Mouse (Mus musculus): ENCODE data around the gene Fto. TPM values are rescaled to one million over a fixed set of nuclear protein-coding genes. Genes with fewer than 3 reads are reported as not detected.

Fto gene
- total RNA-seq, 2 experiments from 2014 or later, result 149 to 152 TPM

GRCm38 (mm10) chr8:91640471-91640870 is 327.1 kb downstream of the Fto start:
- no peak for DNase-seq (ENCODE audit: low spot score in 2 of 2)

GRCm38 (mm10) chr8:91645484-91645883 is 332.2 kb downstream of the Fto start:
- DNase-seq (ENCODE audit: low spot score in 2 of 2), result no peak

- no peak for DNase-seq (ENCODE audit: low spot score in 2 of 2)
Observed at GRCm38 (mm10) chr8:91647959-91648358, 334.6 kb downstream of the Fto start.

GRCm38 (mm10) chr8:91648776-91649175 is 335.5 kb downstream of the Fto start:
- DNase-seq (ENCODE audit: low spot score in 2 of 2), result no peak

- no peak for DNase-seq (ENCODE audit: low spot score in 2 of 2)
Observed at GRCm38 (mm10) chr8:91653561-91653960, 340.2 kb downstream of the Fto start.

- no peak for DNase-seq (ENCODE audit: low spot score in 2 of 2)
Observed at GRCm38 (mm10) chr8:91657381-91657780, 344.1 kb downstream of the Fto start.

- no peak for DNase-seq (ENCODE audit: low spot score in 2 of 2)
Observed at GRCm38 (mm10) chr8:91660879-91661278, 347.6 kb downstream of the Fto start.

- no peak for DNase-seq (ENCODE audit: low spot score in 2 of 2)
Observed at GRCm38 (mm10) chr8:91669461-91670071, 356.2 kb downstream of the Fto start.

GRCm38 (mm10) chr8:91676928-91677327 is 363.6 kb downstream of the Fto start:
- peak; percentile 76 to 88 for DNase-seq (ENCODE audit: low spot score in 2 of 2)

GRCm38 (mm10) chr8:91679451-91679850 is 366.1 kb downstream of the Fto start:
- DNase-seq (ENCODE audit: low spot score in 2 of 2), result no peak

GRCm38 (mm10) chr8:91680125-91680524 is 366.8 kb downstream of the Fto start:
- no peak for DNase-seq (ENCODE audit: low spot score in 2 of 2)

- DNase-seq (ENCODE audit: low spot score in 2 of 2), result no peak
Observed at GRCm38 (mm10) chr8:91684596-91685317, 371.4 kb downstream of the Fto start.

GRCm38 (mm10) chr8:91685408-91685807 is 372.1 kb downstream of the Fto start:
- DNase-seq (ENCODE audit: low spot score in 2 of 2), result no peak

- no peak for DNase-seq (ENCODE audit: low spot score in 2 of 2)
Observed at GRCm38 (mm10) chr8:91692056-91692721, 378.9 kb downstream of the Fto start.

- no peak for DNase-seq (ENCODE audit: low spot score in 2 of 2)
Observed at GRCm38 (mm10) chr8:91706533-91706932, 393.2 kb downstream of the Fto start.

- no peak for DNase-seq (ENCODE audit: low spot score in 2 of 2)
Observed at GRCm38 (mm10) chr8:91708661-91709060, 395.3 kb downstream of the Fto start.

GRCm38 (mm10) chr8:91709768-91710167 is 396.4 kb downstream of the Fto start:
- no peak for DNase-seq (ENCODE audit: low spot score in 2 of 2)

- DNase-seq (ENCODE audit: low spot score in 2 of 2), result no peak
Observed at GRCm38 (mm10) chr8:91711202-91711601, 397.9 kb downstream of the Fto start.

- DNase-seq (ENCODE audit: low spot score in 2 of 2), result no peak
Observed at GRCm38 (mm10) chr8:91711981-91712598, 398.8 kb downstream of the Fto start.

GRCm38 (mm10) chr8:91712731-91713569 is 399.6 kb downstream of the Fto start:
- DNase-seq (ENCODE audit: low spot score in 2 of 2), result no peak

All from layer of hippocampus, adult 18-20 months (tissue).